Mouse (Mus musculus) kidney, adult 2 months (tissue): ENCODE results near the gene 1700023F06Rik. TPM values are rescaled to one million over a fixed set of nuclear protein-coding genes. Genes with fewer than 3 reads are reported as not detected.

Experiments used
- DNase-seq: peaks from one replicate; pipeline ENCODE4 v3.0.0; 2021
- H3K27ac ChIP-seq: fragments of 200-500 bp; 2 replicates; pipeline ENCODE4 v1.5.1; 2012; ENCODE audit warnings: low read depth, low read length, control low read depth, inconsistent platforms; ENCODE audit not compliant: insufficient read depth
- H3K27me3 ChIP-seq: fragments of 200-500 bp; replicated peaks from 2 replicates; pipeline ENCODE4 v1.6.1; 2012; ENCODE audit warnings: mild to moderate bottlenecking, moderate library complexity, low read length, inconsistent platforms; ENCODE audit not compliant: control insufficient read depth, insufficient read depth
- H3K36me3 ChIP-seq: fragments of 200-500 bp; 2 replicates; pipeline ENCODE4 v1.6.1; 2012; ENCODE audit warnings: mild to moderate bottlenecking, moderate library complexity, low read length, inconsistent platforms; ENCODE audit not compliant: control insufficient read depth, insufficient read depth
- H3K4me1 ChIP-seq: fragments of 200-500 bp; 2 replicates; pipeline ENCODE4 v1.6.1; 2011; ENCODE audit warnings: low read length; ENCODE audit not compliant: control insufficient read depth, insufficient read depth
- H3K4me3 ChIP-seq: fragments of 200-500 bp; 2 replicates; pipeline ENCODE4 v1.5.1; 2011; ENCODE audit warnings: mild to moderate bottlenecking, low read depth, low read length, control low read depth; ENCODE audit not compliant: insufficient read depth
- CTCF ChIP-seq: fragments of 200-500 bp; conservative IDR thresholded peaks from 2 replicates; pipeline ENCODE4 v1.5.1; 2011; ENCODE audit warnings: low read depth, mild to moderate bottlenecking, control low read depth, low read length, moderate library complexity, mixed read lengths; ENCODE audit not compliant: insufficient read depth, insufficient read length
- POLR2A ChIP-seq: fragments of 200-500 bp; IDR thresholded peaks from one replicate; pipeline ENCODE4 v1.6.1; 2011; ENCODE audit warnings: low read depth, low read length, control low read depth
- WGBS: fragments of 180-500 bp; shearing (Covaris S2); methylation state at CpG from one replicate; pipeline ENCODE4 v1.1.7; 2018; 5-methylcytosine and 5-hydroxymethylcytosine counted together
- polyA plus RNA-seq: library from polyadenylated mRNA; depleted of rRNA; stranded (reverse); fragments of >200 nt; gene quantifications from 2 replicates; pipeline ENCODE4 v1.2.3, GENCODE M21; 2012

1700023F06Rik gene
- polyA plus RNA-seq, 1 experiment: 0.09 TPM

GRCm38 (mm10) chr11:103192956-103193824, 15.2 kb downstream of the 1700023F06Rik start:
- Histone ChIP-seq H3K36me3 (peaks cover 1% of the 10 kb centered on the region; the same call in 1 of the 2 replicates), H3K4me3 (no peak overlapping the region), H3K27ac (no peak overlapping the region), H3K4me1 (no peaks in the 10 kb centered on the region), H3K27me3 (no peaks in the 10 kb centered on the region)
- 47% methylated on average over 44 of the region's 44 CpGs for WGBS
- no peak for DNase-seq
- no peak for TF ChIP-seq POLR2A
- no peak; the same call in 1 of the 2 replicates for TF ChIP-seq CTCF

DNA sequence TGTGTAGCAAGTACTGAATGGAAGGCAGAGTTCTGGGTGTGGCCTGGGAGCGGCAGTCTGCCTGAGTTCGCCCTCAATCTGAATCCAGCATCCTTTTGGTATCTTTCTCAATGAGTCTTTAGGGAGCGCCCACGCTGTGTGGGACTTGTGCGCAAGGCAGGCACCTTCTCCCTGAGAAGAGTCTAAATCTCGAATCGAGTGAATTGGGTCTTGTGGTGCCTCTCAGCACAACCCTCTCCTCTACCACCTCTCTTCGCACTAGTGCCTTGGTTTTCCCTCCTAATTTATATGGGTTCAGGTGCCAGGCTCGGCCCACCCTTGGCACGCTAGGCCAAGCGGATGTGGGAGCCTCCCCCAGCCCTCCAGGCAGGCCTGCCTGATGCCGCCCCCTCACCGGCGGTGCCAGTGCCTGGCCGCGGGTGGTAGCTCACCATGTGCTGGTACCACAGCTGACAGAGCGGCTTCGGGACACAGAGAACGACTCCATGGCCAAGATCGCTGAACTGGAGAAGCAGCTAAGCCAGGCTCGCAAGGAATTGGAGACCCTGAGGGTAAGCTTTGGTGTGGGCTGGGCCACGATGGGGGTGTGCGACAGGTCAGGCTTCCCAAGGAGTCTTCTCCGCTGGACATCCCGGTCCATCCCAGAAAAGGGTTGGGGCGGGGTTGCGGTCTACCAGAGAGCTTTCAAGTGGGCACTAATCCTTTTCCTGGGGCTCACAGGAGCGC, 16.0 kb downstream of the 1700023F06Rik start:
- WGBS: 53% methylated on average over 28 of the region's 28 CpGs
- peaks cover 1% of the 10 kb centered on the region; the same call in 1 of the 2 replicates for H3K36me3 ChIP-seq
- H3K27ac ChIP-seq: no peak overlapping the region
- no peaks in the 10 kb centered on the region for H3K4me1 ChIP-seq
- TF ChIP-seq CTCF: no peak
- no peak for TF ChIP-seq POLR2A
- H3K27me3 ChIP-seq: no peaks in the 10 kb centered on the region
- no peak for DNase-seq
- no peak overlapping the region for H3K4me3 ChIP-seq

DNA sequence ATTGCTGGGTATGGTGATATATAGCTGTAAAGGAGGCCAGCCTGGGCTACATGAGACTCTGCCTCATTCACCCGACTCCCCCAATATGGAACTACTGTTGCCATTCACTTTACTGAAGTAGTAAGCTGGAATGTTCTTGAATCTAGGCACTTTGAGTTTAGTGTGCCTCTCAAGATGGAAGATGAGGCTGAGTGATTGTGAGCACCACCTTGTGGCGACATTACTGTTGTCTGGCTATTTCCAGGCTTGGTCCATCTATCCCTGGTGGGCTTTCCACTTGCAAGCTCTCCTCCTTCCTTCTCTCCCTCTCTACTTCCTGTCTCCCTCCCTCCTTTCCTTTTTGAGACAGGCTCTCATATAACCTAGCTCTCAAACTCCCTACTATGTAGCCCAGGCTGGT, 23.5 kb downstream of the 1700023F06Rik start:
- H3K27ac ChIP-seq: no peak overlapping the region
- TF ChIP-seq CTCF (peak; percentile 67), POLR2A (no peak)
- no peaks in the 10 kb centered on the region for H3K27me3 ChIP-seq
- H3K4me1 ChIP-seq: peaks cover 8% of the 10 kb centered on the region; the same call in 1 of the 2 replicates
- peak; percentile 69 for DNase-seq
- 52% methylated on average over 2 of the region's 2 CpGs for WGBS
- H3K4me3 ChIP-seq: no peak overlapping the region
- H3K36me3 ChIP-seq: peaks cover 1% of the 10 kb centered on the region; the same call in 1 of the 2 replicates

DNA sequence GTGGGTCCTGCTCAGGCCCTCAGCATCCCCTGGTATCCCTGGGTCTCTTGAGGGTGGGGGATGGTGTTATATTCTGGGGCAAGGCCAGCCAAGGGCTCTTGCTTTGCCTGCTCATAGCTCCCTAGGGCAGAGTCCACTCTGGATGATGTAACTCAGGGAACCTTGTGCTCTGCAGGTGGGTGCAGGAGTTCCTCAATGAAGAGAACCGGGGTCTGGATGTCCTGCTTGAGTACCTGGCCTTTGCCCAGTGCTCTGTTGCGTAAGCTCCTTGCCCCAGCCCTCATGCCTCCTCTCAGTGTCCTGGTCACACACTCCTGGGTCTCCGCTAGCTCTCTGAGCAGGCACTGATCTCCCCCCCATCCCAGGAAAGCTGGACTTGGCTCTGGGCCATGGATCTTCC, 26.4 kb downstream of the 1700023F06Rik start:
- Histone ChIP-seq H3K27ac (peak overlapping the region; percentile 86), H3K36me3 (no peaks in the 10 kb centered on the region; the same call in 1 of the 2 replicates), H3K4me3 (no peak overlapping the region), H3K4me1 (peaks cover 19% of the 10 kb centered on the region), H3K27me3 (no peaks in the 10 kb centered on the region)
- WGBS: 69% methylated on average over 3 of the region's 3 CpGs
- TF ChIP-seq POLR2A (no peak), CTCF (no peak)
- peak; percentile 96 for DNase-seq

DNA sequence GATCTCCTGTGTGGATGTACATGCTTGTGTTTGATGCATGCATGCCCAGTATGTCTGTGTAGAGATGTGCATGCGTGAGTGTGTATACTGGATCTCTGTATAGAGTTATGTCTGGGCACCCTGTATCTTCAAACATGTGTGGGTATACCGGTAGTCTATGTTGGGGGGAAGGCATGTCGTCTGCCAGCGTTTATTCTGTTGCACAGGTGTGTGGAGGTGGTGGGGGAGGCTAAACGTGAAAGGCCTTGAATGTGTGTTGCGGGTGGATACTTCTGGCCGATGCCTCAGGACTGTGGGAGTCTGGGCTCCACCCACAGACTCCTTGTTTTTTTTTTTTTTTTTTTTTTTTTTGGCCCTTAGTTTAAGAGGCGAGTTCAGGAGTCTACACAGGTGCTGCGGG, 27.0 kb downstream of the 1700023F06Rik start:
- TF ChIP-seq POLR2A (no peak), CTCF (no peak)
- H3K4me1 ChIP-seq: peaks cover 19% of the 10 kb centered on the region
- H3K4me3 ChIP-seq: peak overlapping the region; percentile 23; the same call in 1 of the 2 replicates
- H3K27ac ChIP-seq: peak overlapping the region; percentile 86
- H3K27me3 ChIP-seq: no peaks in the 10 kb centered on the region
- DNase-seq: no peak
- no peaks in the 10 kb centered on the region for H3K36me3 ChIP-seq
- 61% methylated on average over 9 of the region's 9 CpGs for WGBS

DNA sequence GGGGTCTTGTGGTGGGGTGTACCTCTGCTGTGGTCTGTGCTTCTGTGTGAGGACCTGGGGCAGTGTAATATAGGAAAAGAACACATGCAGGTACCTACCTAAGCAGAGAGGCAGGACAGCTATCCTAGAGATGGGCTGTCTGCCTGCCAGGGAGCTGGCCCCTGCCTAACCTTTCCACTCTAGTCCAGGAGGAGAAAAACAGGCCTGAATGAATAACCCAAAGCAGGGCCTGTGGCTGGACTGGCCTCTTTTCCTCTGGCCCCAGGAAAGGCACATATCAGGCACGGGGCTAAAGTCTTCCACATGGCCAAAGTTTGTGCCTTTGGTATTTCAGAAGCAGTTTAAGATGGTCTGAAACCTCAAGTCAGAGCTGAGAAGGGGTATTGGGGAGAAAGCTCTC, 27.9 kb downstream of the 1700023F06Rik start:
- H3K36me3 ChIP-seq: no peaks in the 10 kb centered on the region
- H3K27ac ChIP-seq: peak overlapping the region; percentile 87
- H3K27me3 ChIP-seq: no peaks in the 10 kb centered on the region
- peak; percentile 87 for DNase-seq
- peaks cover 21% of the 10 kb centered on the region for H3K4me1 ChIP-seq
- WGBS: 52% methylated on average over 1 of the region's 1 CpGs
- H3K4me3 ChIP-seq: no peak overlapping the region
- TF ChIP-seq POLR2A: no peak

DNA sequence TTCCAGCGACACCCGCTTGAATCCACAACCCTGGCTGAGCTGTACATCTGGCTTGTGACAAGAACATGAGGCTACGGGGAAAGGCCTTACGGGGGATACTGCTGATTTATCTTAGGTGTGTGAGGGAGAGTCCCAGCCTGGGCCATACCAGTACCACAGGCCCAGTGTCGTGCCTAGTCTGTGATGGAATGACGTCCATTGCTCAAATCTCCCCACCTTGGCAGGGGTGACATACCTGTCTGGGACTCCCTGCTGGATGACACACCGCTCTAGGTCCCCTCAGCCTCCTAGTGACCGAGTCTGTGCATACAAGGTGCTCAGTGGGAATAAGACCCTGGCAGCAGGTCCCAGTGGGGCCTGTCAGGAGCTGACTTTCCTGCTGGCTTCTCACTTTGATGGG, 29.6 kb downstream of the 1700023F06Rik start:
- H3K4me3 ChIP-seq: no peak overlapping the region
- no peaks in the 10 kb centered on the region for H3K36me3 ChIP-seq
- H3K27me3 ChIP-seq: no peaks in the 10 kb centered on the region
- 96% methylated on average over 8 of the region's 8 CpGs for WGBS
- DNase-seq: no peak
- TF ChIP-seq POLR2A: no peak
- TF ChIP-seq CTCF: no peak
- no peak overlapping the region for H3K27ac ChIP-seq
- H3K4me1 ChIP-seq: peaks cover 33% of the 10 kb centered on the region
